Mouse (Mus musculus) liver, embryonic 14.5 days (tissue): ENCODE measurements at regions not wholly inside any gene's neighbourhood (a gene's known extent, or its start where the extent isn't known, plus 50 kb on each side); places are given as distances from the start of the nearest gene placed in this dataset.
A peak's percentile ranks its signal among the peaks of the same experiment; 100 is the strongest.
"Not testable (repeated sequence)": the region's sequence is repeated elsewhere in the genome, so short reads cannot be mapped to it uniquely, and the experiment has no call there.

Experiments
- ATAC-seq: fragments of 200-750 bp; cut with Nextera tagmentation; 2 replicates; pipeline ENCODE4 v1.8.0; 2017; ENCODE audit warnings: moderate number of reproducible peaks, mild to moderate bottlenecking, moderate library complexity; ENCODE audit not compliant: insufficient read depth
- DNase-seq, 3 experiments: peaks; one replicate each; pipeline ENCODE4 v3.0.0-alpha.2; 2012 to 2013; ENCODE audit warnings: low read depth in 3 of 3, low spot score in 3 of 3
- H3K27ac ChIP-seq: fragments of 300-500 bp; sonication (generic); 2 replicates; pipeline ENCODE4 v1.5.1; 2014; ENCODE audit warnings: moderate library complexity, mild to moderate bottlenecking, control low read depth, inconsistent platforms
- H3K27me3 ChIP-seq: fragments of 300-500 bp; sonication (generic); 2 replicates; pipeline ENCODE4 v1.6.1; 2014; ENCODE audit warnings: mild to moderate bottlenecking, low read length, moderate library complexity; ENCODE audit not compliant: control insufficient read depth, insufficient read depth
- H3K36me3 ChIP-seq: fragments of 300-500 bp; sonication (generic); replicated peaks from 2 replicates; pipeline ENCODE4 v1.6.1; 2014; ENCODE audit warnings: low read depth; ENCODE audit not compliant: control insufficient read depth, insufficient read depth
- H3K4me1 ChIP-seq, 2 experiments: fragments of 200-500 bp in 1 of 2; fragments of 300-500 bp in 1 of 2; sonication (generic) in 1 of 2; replicated peaks; 2 replicates each; pipeline ENCODE4 v1.6.1; 2012 to 2014; ENCODE audit warnings: antibody characterized with exemption in 1 of 2, inconsistent platforms in 1 of 2, low read length in 1 of 2; ENCODE audit not compliant: control insufficient read depth in 2 of 2, insufficient read depth in 2 of 2
- H3K4me2 ChIP-seq: fragments of 300-500 bp; sonication (generic); 2 replicates; pipeline ENCODE4 v1.6.1; 2014; ENCODE audit warnings: low read depth, mild to moderate bottlenecking, control low read depth, moderate library complexity
- H3K4me3 ChIP-seq, 2 experiments: fragments of 200-500 bp in 1 of 2; fragments of 300-500 bp in 1 of 2; sonication (generic) in 1 of 2; 2 replicates each; pipeline ENCODE4 v1.5.1; 2012 to 2014; ENCODE audit warnings: low read depth in 2 of 2, low read length in 2 of 2, mild to moderate bottlenecking in 2 of 2, control low read depth in 1 of 2, inconsistent platforms in 1 of 2, moderate library complexity in 1 of 2; ENCODE audit not compliant: insufficient read depth in 1 of 2
- H3K9ac ChIP-seq: fragments of 300-500 bp; sonication (generic); replicated peaks from 2 replicates; pipeline ENCODE4 v1.6.1; 2014; ENCODE audit warnings: mild to moderate bottlenecking, control low read depth, moderate library complexity
- H3K9me3 ChIP-seq: fragments of 300-500 bp; sonication (generic); 2 replicates; pipeline ENCODE4 v1.6.1; 2016; ENCODE audit warnings: low read length, mixed read lengths; ENCODE audit not compliant: control insufficient read depth
- CTCF ChIP-seq: IDR thresholded peaks from 2 replicates; pipeline ENCODE4 v1.5.1; 2016; ENCODE audit warnings: antibody characterized with exemption, low read depth, control low read depth
- EP300 ChIP-seq: IDR thresholded peaks from 2 replicates; pipeline ENCODE4 v1.6.1; 2016; ENCODE audit warnings: antibody characterized with exemption, low read depth
- WGBS: fragments of 180-500 bp; shearing (Covaris S2); extraction: QIAGEN DNeasy Blood & Tissue Kit; methylation state at CpG from one replicate; pipeline ENCODE4 v1.1.7; 2014; ENCODE audit not compliant: insufficient replicate concordance; 5-methylcytosine and 5-hydroxymethylcytosine counted together

- Histone ChIP-seq H3K27ac (no peak overlapping the region), H3K9ac (no peak overlapping the region), H3K4me1 (no peaks in the 10 kb centered on the region), H3K4me3 (no peak overlapping the region), H3K27me3 (no peaks in the 10 kb centered on the region), H3K36me3 (no peaks in the 10 kb centered on the region), H3K9me3 (no peaks in the 10 kb centered on the region), H3K4me2 (no peak overlapping the region)
- 44% methylated on average over 19 of the region's 19 CpGs for WGBS
- DNase-seq (peak in 2 of 3 experiments; percentile 9 to 11), ATAC-seq (no peak)
- TF ChIP-seq EP300 (no peak), CTCF (peak; percentile 71)
Measured at GRCm38 (mm10) chr9:116426269-116426999, 251.3 kb upstream of the Tgfbr2 start.

DNA sequence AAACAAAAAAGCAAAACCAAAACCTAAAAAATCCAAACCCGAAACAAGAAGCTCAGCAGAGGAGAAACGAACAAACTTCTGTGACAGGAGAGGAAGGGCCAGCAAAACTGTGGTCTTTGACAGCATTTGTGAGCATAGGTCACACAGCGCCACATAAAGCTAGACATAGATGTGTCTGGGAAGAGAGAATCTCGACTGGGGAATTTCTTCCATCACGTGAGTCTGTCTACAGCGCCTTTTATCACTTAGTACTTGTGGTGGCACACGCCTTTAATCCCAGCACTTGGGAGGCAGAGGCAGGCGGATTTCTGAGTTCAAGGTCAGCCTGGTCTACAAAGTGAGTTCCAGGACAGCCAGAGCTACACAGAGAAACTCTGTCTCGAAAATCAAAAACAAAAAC, 250.2 kb upstream of the Tgfbr2 start:
- H3K9me3 ChIP-seq, H3K27me3 ChIP-seq, H3K9ac ChIP-seq, DNase-seq, ATAC-seq, H3K4me1 ChIP-seq, H3K27ac ChIP-seq, H3K4me3 ChIP-seq, H3K36me3 ChIP-seq, H3K4me2 ChIP-seq: not testable (repeated sequence)
- WGBS, result 61% methylated on average over 9 of the region's 9 CpGs

DNA sequence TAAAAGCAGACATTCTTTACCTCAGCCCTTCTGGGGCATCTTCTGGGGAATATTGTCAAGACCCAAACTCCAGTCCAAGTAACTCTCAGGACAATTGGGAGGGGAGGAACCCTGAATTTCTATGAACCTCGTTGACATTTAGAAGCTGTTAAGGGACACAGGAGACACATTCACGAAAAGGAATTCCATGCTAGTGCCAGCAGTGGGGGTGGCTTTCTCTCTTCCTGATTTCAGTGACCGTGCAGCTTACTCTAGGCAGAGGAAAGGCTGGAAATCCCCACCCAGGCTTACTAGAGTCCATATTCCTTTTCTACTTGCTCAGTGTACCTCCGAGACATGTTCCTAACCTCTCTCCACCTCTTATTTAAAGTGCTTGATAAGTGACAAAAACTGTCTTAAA, 239.9 kb upstream of the Tgfbr2 start:
- Histone ChIP-seq H3K4me3 (no peak overlapping the region), H3K27me3 (no peaks in the 10 kb centered on the region), H3K9ac (no peak overlapping the region), H3K9me3 (no peaks in the 10 kb centered on the region), H3K36me3 (no peaks in the 10 kb centered on the region), H3K4me2 (no peak overlapping the region), H3K4me1 (no peaks in the 10 kb centered on the region), H3K27ac (no peak overlapping the region)
- no peak for TF ChIP-seq EP300
- TF ChIP-seq CTCF, result no peak
- DNase-seq (no peak), ATAC-seq (no peak)
- 41% methylated on average over 4 of the region's 4 CpGs for WGBS

DNA sequence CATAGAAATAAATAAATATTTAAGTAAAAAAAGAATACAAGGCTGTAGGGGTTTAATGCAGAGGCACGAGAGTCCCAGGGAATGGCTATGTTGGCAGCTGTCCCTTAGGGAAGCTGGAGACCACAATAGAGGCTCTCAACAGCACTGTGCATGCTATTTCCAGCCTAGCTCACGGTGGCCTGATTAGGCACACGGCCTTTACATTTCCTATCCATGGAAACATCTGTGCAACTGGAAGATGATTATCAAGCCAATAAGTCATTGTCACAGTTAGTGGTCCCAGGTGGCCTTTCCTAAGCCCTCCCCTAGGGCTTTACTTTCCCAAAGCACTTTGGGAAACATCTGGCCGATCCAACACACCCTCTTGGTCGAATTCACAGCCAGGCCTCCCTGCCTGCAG, 235.9 kb upstream of the Tgfbr2 start:
- Histone ChIP-seq H3K4me2 (no peak overlapping the region), H3K4me1 (no peaks in the 10 kb centered on the region), H3K27ac (no peak overlapping the region), H3K4me3 (no peak overlapping the region), H3K9ac (no peak overlapping the region), H3K27me3 (no peaks in the 10 kb centered on the region), H3K9me3 (no peaks in the 10 kb centered on the region), H3K36me3 (no peaks in the 10 kb centered on the region)
- ATAC-seq, result no peak
- TF ChIP-seq EP300 (no peak), CTCF (no peak)
- WGBS, result 28% methylated on average over 5 of the region's 5 CpGs
- DNase-seq, result no peak

DNA sequence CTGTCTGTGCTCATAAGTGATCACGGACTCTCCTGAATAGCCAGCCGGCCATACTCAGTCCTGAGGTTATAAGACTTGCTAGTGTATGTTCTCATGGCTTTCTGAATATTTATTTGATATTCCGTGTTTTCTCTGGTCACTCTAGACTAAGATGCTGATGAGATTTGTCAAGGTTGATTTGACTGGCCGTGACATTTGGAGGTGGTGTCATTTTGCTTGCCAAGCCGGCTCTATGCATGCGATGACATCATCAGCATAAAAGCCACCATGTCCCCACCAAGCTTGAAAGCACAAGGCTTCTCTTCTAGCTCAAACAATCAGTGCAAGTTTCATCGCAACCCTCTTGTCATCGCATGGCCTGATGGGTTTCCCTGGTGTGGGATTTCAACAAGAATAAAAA, 235.3 kb upstream of the Tgfbr2 start:
- ATAC-seq (no peak), DNase-seq (no peak)
- Histone ChIP-seq H3K36me3 (no peaks in the 10 kb centered on the region), H3K4me2 (no peak overlapping the region), H3K9ac (no peak overlapping the region), H3K4me3 (no peak overlapping the region), H3K4me1 (no peaks in the 10 kb centered on the region), H3K27ac (no peak overlapping the region), H3K9me3 (no peaks in the 10 kb centered on the region), H3K27me3 (no peaks in the 10 kb centered on the region)
- no peak for TF ChIP-seq EP300
- no peak for TF ChIP-seq CTCF
- WGBS, result 73% methylated on average over 8 of the region's 8 CpGs
